Mouse (Mus musculus): ENCODE data around the gene Prdm9. TPM values are rescaled to one million over a fixed set of nuclear protein-coding genes. Genes with fewer than 3 reads are reported as not detected.

Prdm9 gene
- total RNA-seq, 2 experiments from 2014 or later = 2.2 to 3.0 TPM

- DNase-seq (ENCODE audit: low spot score) = no peak
These were observed 36.4 kb downstream of the Prdm9 start for GRCm38 (mm10) chr17:15527811-15528136.

- DNase-seq (ENCODE audit: low spot score) = peak; percentile 96
These were observed 37.0 kb downstream of the Prdm9 start, which contains the start of gene Pdcd2 for GRCm38 (mm10) chr17:15526986-15527810. TSS of gene Pdcd2 (minus strand) at chr17:15527301.

- no peak for DNase-seq (ENCODE audit: low spot score)
These were observed 37.9 kb downstream of the Prdm9 start for GRCm38 (mm10) chr17:15526304-15526703.

GRCm38 (mm10) chr17:15518766-15519165, 45.4 kb downstream of the Prdm9 start:
- no peak for DNase-seq (ENCODE audit: low spot score)

- DNase-seq (ENCODE audit: low spot score) = no peak
These were observed 46.0 kb downstream of the Prdm9 start for GRCm38 (mm10) chr17:15518186-15518585.

DNA sequence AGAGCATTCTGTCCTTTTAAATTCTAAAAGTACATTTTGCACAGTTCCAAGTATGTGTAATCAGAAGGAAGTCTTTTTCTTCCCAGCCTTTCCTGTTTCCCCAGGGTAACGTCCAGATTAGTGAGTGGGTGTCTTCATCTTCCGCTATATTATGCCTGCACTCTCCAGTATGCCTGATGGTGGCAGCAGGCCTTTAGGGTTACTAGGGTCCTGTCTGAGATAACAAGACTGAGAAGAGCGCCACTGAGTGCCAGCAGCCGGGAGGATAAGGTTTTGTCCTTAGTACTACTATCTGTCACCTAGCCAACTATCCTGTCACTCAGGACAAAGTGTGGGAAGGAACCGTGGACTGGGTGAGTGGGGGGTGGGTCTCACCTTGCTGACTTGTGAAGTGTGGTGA, 46.4 kb downstream of the Prdm9 start:
- DNase-seq (ENCODE audit: low spot score) = no peak

DNA sequence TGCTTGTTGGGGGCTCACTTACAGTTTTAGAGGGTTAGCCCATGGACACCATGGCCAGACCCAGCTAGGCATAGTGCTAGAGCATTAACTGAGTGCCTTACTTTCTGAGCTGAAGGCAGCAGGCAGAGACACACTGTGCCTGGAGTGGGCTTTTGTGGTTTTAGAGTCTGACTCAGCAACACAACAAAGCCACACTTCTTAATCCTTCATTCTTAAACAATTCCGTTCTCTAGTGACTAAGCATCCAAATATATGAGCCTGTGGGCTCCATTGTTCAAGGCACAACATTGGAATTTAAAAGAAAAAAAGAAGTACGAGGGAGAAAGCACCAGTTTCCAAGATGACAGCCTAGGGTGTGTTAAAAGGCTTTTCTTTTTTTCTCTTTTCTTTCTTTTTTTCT, 53.5 kb downstream of the Prdm9 start:
- DNase-seq (ENCODE audit: low spot score) = no peak

- peak; percentile 98 for DNase-seq (ENCODE audit: low spot score)
These were observed 64.3 kb downstream of the Prdm9 start, which contains the start of the genes Psmb1 and Tbp for GRCm38 (mm10) chr17:15499656-15500394. TSS of gene Psmb1 (minus strand) at chr17:15499751. TSS of gene Tbp (plus strand) at chr17:15499888.

DNA sequence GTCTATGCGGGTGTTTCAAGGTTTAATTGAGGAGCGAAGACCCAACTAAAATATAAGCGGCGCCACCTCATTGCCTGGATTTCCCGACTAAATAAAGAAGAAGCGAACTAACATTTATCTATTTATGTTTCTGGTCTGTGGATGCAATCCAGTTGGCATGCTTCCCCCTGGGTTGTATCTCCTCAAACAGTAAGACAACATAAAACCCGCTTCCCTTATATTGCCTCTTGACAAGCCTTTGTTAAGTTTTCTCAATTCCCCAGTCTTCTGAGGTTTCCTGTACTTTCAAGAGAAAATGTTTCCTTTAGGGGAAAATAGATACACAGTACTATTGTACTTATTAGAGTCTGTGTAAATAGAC, 65.4 kb downstream of the Prdm9 start:
- no peak for DNase-seq (ENCODE audit: low spot score)

DNA sequence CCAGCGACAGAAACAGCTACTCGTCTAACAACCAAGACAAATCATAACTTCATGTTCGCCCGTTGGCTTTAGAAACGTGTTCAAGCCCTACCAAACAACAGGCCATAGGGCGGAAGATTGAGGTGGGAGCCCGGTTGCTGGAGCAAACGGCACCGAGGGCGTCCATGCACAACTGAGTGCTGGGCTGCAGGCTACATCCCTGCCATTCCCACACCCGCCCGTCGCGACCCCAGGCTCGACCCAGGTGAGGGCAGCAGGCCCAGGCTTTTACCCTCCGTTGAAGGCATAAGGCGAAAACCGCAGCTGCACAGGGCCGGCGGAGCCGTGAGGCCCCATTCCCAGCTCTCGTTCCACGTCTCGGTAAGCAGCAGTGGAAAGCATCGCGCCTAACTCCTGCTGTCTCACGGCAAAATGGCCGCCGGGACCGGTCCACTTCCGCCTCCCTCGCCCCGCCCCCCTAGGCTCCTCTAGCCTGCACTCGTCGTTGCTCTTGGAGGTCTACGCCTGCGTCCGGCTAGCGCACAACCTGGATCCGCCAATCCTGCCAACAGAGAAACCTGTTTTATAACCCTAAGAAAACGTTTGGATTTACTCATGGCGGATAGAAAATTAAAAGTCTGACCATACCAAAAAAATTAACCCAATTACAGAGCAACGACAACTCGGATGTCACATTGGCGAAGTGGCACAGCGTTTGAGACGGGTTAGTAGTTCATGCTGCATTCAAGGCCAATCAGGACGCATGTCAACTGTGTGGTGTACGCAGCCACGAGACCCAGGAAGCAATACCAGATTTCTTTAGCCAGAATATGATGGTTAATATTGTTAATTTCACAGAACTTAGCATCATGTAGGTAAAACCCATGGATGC, 66.0 kb downstream of the Prdm9 start:
- DNase-seq (ENCODE audit: low spot score) = peak; percentile 94

Other genes starting within 250 kb of the Prdm9 start
- gene Dll1, start 187.5 kb downstream of the Prdm9 start, total RNA-seq (2021) = 1 to 10 TPM; 2.2 to 4.7 TPM
- 1 to 10 TPM; 9.8 to 10.0 TPM for gene Fam120b, start 168.2 kb downstream of the Prdm9 start, total RNA-seq (2021)
- gene Psmb1, start 64.6 kb downstream of the Prdm9 start, total RNA-seq (2021) = 100 to 1,000 TPM; 105 to 115 TPM
- gene Tbp, start 64.5 kb downstream of the Prdm9 start, total RNA-seq (2021) = 1 to 10 TPM; 6.7 to 7.0 TPM
- 10 to 100 TPM; 13.8 to 19.2 TPM for gene Pdcd2, start 37.1 kb downstream of the Prdm9 start, total RNA-seq (2021)
- gene Chd1, start 140.6 kb upstream of the Prdm9 start, total RNA-seq (2021) = 10 to 100 TPM; 12.0 to 14.7 TPM